Mouse (Mus musculus): ENCODE results near the gene Olfr1349.

DNA sequence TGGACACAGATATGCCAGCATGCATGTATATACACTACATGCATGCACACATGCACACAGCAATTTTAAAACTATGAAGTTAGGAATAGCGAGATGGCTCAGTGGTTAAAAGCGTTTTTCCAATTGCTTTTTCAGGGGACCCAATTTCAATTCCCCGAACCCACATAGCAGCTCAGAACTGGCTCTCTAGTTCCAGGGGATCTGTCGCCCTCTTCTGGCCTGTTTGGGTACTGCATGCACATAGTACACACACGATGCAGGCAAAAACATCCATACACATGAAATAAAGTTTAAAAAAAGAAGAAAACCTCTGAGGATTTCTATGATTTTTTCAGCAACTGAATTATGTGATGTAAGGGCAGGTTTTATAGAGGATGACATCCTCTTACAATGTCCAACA lies 3.4 kb upstream of the Olfr1349 start:
- TF ChIP-seq POLR2A (IDR thresholded peaks at IDR 0.05; ENCODE audit: insufficient read depth, low read depth, low read length) = no peak
- peak; percentile 46 for TF ChIP-seq CTCF (IDR thresholded peaks at IDR 0.05)
